Mouse (Mus musculus): Measurements from ENCODE around the gene Sumf1. TPM values are rescaled to one million over a fixed set of nuclear protein-coding genes. Genes with fewer than 3 reads are reported as not detected.

Gene Sumf1
- 22.3 and 22.7 TPM in 2 replicates for polyA plus RNA-seq (2016; fragmentation: Nextera tagmentation; extraction: Ambion mirVana)

- 5% methylated on average over 49 of the region's 49 CpGs for WGBS
- Histone ChIP-seq H3K36me3 (no peaks in the 10 kb centered on the region), H3K4me2 (replicated peaks) (peak within 1 kb of the TSS; percentile 80), H3K9ac (peak within 1 kb of the TSS; percentile 77), H3K4me3 (peak within 1 kb of the TSS; percentile 84), H3K4me1 (peaks cover 9% of the 10 kb centered on the region), H3K27ac (no peak within 1 kb of the TSS), H3K9me3 (no peaks in the 10 kb centered on the region), H3K27me3 (no peaks in the 10 kb centered on the region)
- peak; percentile 68 for ATAC-seq (ENCODE audit: insufficient number of reproducible peaks, insufficient read depth, low FRiP score, low TSS enrichment)
Measured at GRCm38 (mm10) chr6:108184847-108185684, at the start of gene Sumf1. Sumf1 (minus strand) TSS chr6:108185582.

- H3K4me2 ChIP-seq (replicated peaks): no peak overlapping the region
- no peak overlapping the region for H3K9ac ChIP-seq
- H3K9me3 ChIP-seq: no peaks in the 10 kb centered on the region
- no peak overlapping the region for H3K4me3 ChIP-seq
- ATAC-seq (ENCODE audit: insufficient number of reproducible peaks, insufficient read depth, low FRiP score, low TSS enrichment): no peak
- no peaks in the 10 kb centered on the region; the same call in 1 of the 2 replicates for H3K27me3 ChIP-seq
- no peaks in the 10 kb centered on the region for H3K36me3 ChIP-seq
- H3K27ac ChIP-seq: no peak overlapping the region
- peaks cover 58% of the 10 kb centered on the region for H3K4me1 ChIP-seq
- 64% methylated on average over 6 of the region's 6 CpGs for WGBS
Measured at GRCm38 (mm10) chr6:108234536-108234935, 49.2 kb upstream of the Sumf1 start.

GRCm38 (mm10) chr6:108233070-108233469 lies 47.7 kb upstream of the Sumf1 start:
- H3K27me3 ChIP-seq: no peaks in the 10 kb centered on the region; the same call in 1 of the 2 replicates
- H3K36me3 ChIP-seq: no peaks in the 10 kb centered on the region
- no peak overlapping the region for H3K9ac ChIP-seq
- H3K4me3 ChIP-seq: no peak overlapping the region
- peaks cover 51% of the 10 kb centered on the region for H3K4me1 ChIP-seq
- H3K9me3 ChIP-seq: no peaks in the 10 kb centered on the region
- ATAC-seq (ENCODE audit: insufficient number of reproducible peaks, insufficient read depth, low FRiP score, low TSS enrichment): no peak
- no peak overlapping the region for H3K4me2 ChIP-seq (replicated peaks)
- no peak overlapping the region; the same call in 1 of the 2 replicates for H3K27ac ChIP-seq
- 37% methylated on average over 6 of the region's 6 CpGs for WGBS

GRCm38 (mm10) chr6:108231892-108232710 lies 46.7 kb upstream of the Sumf1 start:
- 71% methylated on average over 11 of the region's 11 CpGs for WGBS
- H3K27me3 ChIP-seq: no peaks in the 10 kb centered on the region; the same call in 1 of the 2 replicates
- H3K9me3 ChIP-seq: no peaks in the 10 kb centered on the region
- no peak overlapping the region for H3K9ac ChIP-seq
- no peak overlapping the region for H3K4me2 ChIP-seq (replicated peaks)
- no peak for ATAC-seq (ENCODE audit: insufficient number of reproducible peaks, insufficient read depth, low FRiP score, low TSS enrichment)
- H3K36me3 ChIP-seq: no peaks in the 10 kb centered on the region
- H3K4me1 ChIP-seq: peaks cover 42% of the 10 kb centered on the region
- no peak overlapping the region for H3K27ac ChIP-seq
- H3K4me3 ChIP-seq: no peak overlapping the region

- Histone ChIP-seq H3K36me3 (no peaks in the 10 kb centered on the region), H3K9me3 (no peaks in the 10 kb centered on the region), H3K27ac (no peak overlapping the region), H3K4me2 (replicated peaks) (no peak overlapping the region), H3K9ac (no peak overlapping the region), H3K27me3 (no peaks in the 10 kb centered on the region; the same call in 1 of the 2 replicates), H3K4me3 (no peak overlapping the region), H3K4me1 (peaks cover 33% of the 10 kb centered on the region)
- 95% methylated on average over 3 of the region's 3 CpGs for WGBS
- no peak for ATAC-seq (ENCODE audit: insufficient number of reproducible peaks, insufficient read depth, low FRiP score, low TSS enrichment)
Measured at GRCm38 (mm10) chr6:108230608-108231007, 45.2 kb upstream of the Sumf1 start.

- H3K4me2 ChIP-seq (replicated peaks): no peak overlapping the region
- no peaks in the 10 kb centered on the region for H3K9me3 ChIP-seq
- no peak for ATAC-seq (ENCODE audit: insufficient number of reproducible peaks, insufficient read depth, low FRiP score, low TSS enrichment)
- H3K36me3 ChIP-seq: no peaks in the 10 kb centered on the region
- no peak overlapping the region for H3K4me3 ChIP-seq
- H3K27ac ChIP-seq: no peak overlapping the region
- WGBS: 23% methylated on average over 2 of the region's 2 CpGs
- peaks cover 24% of the 10 kb centered on the region for H3K4me1 ChIP-seq
- no peak overlapping the region for H3K9ac ChIP-seq
- no peaks in the 10 kb centered on the region; the same call in 1 of the 2 replicates for H3K27me3 ChIP-seq
Measured at GRCm38 (mm10) chr6:108228601-108229000, 43.2 kb upstream of the Sumf1 start.

- Histone ChIP-seq H3K27ac (no peak overlapping the region), H3K9ac (no peak overlapping the region), H3K4me2 (replicated peaks) (no peak overlapping the region), H3K4me1 (peaks cover 19% of the 10 kb centered on the region), H3K9me3 (no peaks in the 10 kb centered on the region), H3K4me3 (no peak overlapping the region), H3K27me3 (no peaks in the 10 kb centered on the region; the same call in 1 of the 2 replicates), H3K36me3 (no peaks in the 10 kb centered on the region)
- no peak for ATAC-seq (ENCODE audit: insufficient number of reproducible peaks, insufficient read depth, low FRiP score, low TSS enrichment)
- 61% methylated on average over 6 of the region's 6 CpGs for WGBS
Measured at GRCm38 (mm10) chr6:108228048-108228447, 42.7 kb upstream of the Sumf1 start.

- no peaks in the 10 kb centered on the region for H3K36me3 ChIP-seq
- 88% methylated on average over 6 of the region's 6 CpGs for WGBS
- no peaks in the 10 kb centered on the region for H3K9me3 ChIP-seq
- H3K27me3 ChIP-seq: no peaks in the 10 kb centered on the region; the same call in 1 of the 2 replicates
- H3K9ac ChIP-seq: no peak overlapping the region
- no peak for ATAC-seq (ENCODE audit: insufficient number of reproducible peaks, insufficient read depth, low FRiP score, low TSS enrichment)
- H3K4me2 ChIP-seq (replicated peaks): no peak overlapping the region
- H3K27ac ChIP-seq: no peak overlapping the region
- peaks cover 15% of the 10 kb centered on the region; the same call in 1 of the 2 replicates for H3K4me1 ChIP-seq
- H3K4me3 ChIP-seq: no peak overlapping the region
Measured at GRCm38 (mm10) chr6:108227461-108227860, 42.1 kb upstream of the Sumf1 start.

- Histone ChIP-seq H3K4me2 (replicated peaks) (no peak overlapping the region), H3K4me3 (no peak overlapping the region), H3K9me3 (no peaks in the 10 kb centered on the region), H3K9ac (no peak overlapping the region), H3K27me3 (no peaks in the 10 kb centered on the region), H3K27ac (no peak overlapping the region), H3K36me3 (no peaks in the 10 kb centered on the region), H3K4me1 (peaks cover 10% of the 10 kb centered on the region; the same call in 1 of the 2 replicates)
- 29% methylated on average over 7 of the region's 7 CpGs for WGBS
- no peak for ATAC-seq (ENCODE audit: insufficient number of reproducible peaks, insufficient read depth, low FRiP score, low TSS enrichment)
Measured at GRCm38 (mm10) chr6:108226230-108226629, 40.8 kb upstream of the Sumf1 start.

GRCm38 (mm10) chr6:108225027-108225426 lies 39.6 kb upstream of the Sumf1 start:
- ATAC-seq (ENCODE audit: insufficient number of reproducible peaks, insufficient read depth, low FRiP score, low TSS enrichment): no peak
- Histone ChIP-seq H3K4me3 (no peak overlapping the region), H3K27me3 (no peaks in the 10 kb centered on the region), H3K4me1 (peaks cover 10% of the 10 kb centered on the region; the same call in 1 of the 2 replicates), H3K9ac (no peak overlapping the region), H3K36me3 (no peaks in the 10 kb centered on the region), H3K4me2 (replicated peaks) (no peak overlapping the region), H3K27ac (no peak overlapping the region), H3K9me3 (no peaks in the 10 kb centered on the region)
- 87% methylated on average over 2 of the region's 2 CpGs for WGBS

GRCm38 (mm10) chr6:108224361-108224760 lies 39.0 kb upstream of the Sumf1 start:
- no peaks in the 10 kb centered on the region for H3K36me3 ChIP-seq
- no peaks in the 10 kb centered on the region for H3K9me3 ChIP-seq
- H3K27ac ChIP-seq: no peak overlapping the region
- no peak for ATAC-seq (ENCODE audit: insufficient number of reproducible peaks, insufficient read depth, low FRiP score, low TSS enrichment)
- no peaks in the 10 kb centered on the region for H3K27me3 ChIP-seq
- H3K4me2 ChIP-seq (replicated peaks): no peak overlapping the region
- H3K4me3 ChIP-seq: no peak overlapping the region
- H3K9ac ChIP-seq: no peak overlapping the region
- peaks cover 10% of the 10 kb centered on the region; the same call in 1 of the 2 replicates for H3K4me1 ChIP-seq
- 90% methylated on average over 4 of the region's 4 CpGs for WGBS
